Mouse (Mus musculus) forebrain, postnatal 0 days (tissue): ENCODE data around the gene Myom1. TPM values are rescaled to one million over a fixed set of nuclear protein-coding genes. Genes with fewer than 3 reads are reported as not detected.

ENCODE experiments used
- ATAC-seq: fragments of 200-750 bp; cut with Nextera tagmentation; 2 replicates; pipeline ENCODE4 v1.8.0; 2017; ENCODE audit warnings: mild to moderate bottlenecking, moderate library complexity
- DNase-seq: peaks from one replicate; pipeline ENCODE4 v3.0.0-alpha.2; 2015
- H3K27ac ChIP-seq: fragments of 300-500 bp; sonication (generic); 2 replicates; pipeline ENCODE4 v1.5.1; 2014; ENCODE audit warnings: low read depth, mild to moderate bottlenecking, antibody characterized with exemption, low read length, moderate library complexity, mixed read lengths
- H3K27me3 ChIP-seq: fragments of 300-500 bp; sonication (generic); 2 replicates; pipeline ENCODE4 v1.6.1; 2014; ENCODE audit warnings: mild to moderate bottlenecking, low read length, mixed read lengths; ENCODE audit not compliant: insufficient read depth
- H3K36me3 ChIP-seq: fragments of 300-500 bp; sonication (generic); 2 replicates; pipeline ENCODE4 v1.6.1; 2014; ENCODE audit warnings: mild to moderate bottlenecking, moderate library complexity; ENCODE audit not compliant: insufficient read depth
- H3K4me1 ChIP-seq: fragments of 300-500 bp; sonication (generic); 2 replicates; pipeline ENCODE4 v1.6.1; 2014; ENCODE audit warnings: antibody characterized with exemption; ENCODE audit not compliant: insufficient read depth
- H3K4me2 ChIP-seq: fragments of 300-500 bp; sonication (generic); 2 replicates; pipeline ENCODE4 v1.6.1; 2014; ENCODE audit warnings: low read depth, mild to moderate bottlenecking, moderate library complexity
- H3K4me3 ChIP-seq: fragments of 300-500 bp; sonication (generic); 2 replicates; pipeline ENCODE4 v1.5.1; 2014; ENCODE audit warnings: low read depth, low read length, mixed read lengths
- H3K9ac ChIP-seq: fragments of 300-500 bp; sonication (generic); 2 replicates; pipeline ENCODE4 v1.6.1; 2014; ENCODE audit warnings: mild to moderate bottlenecking
- H3K9me3 ChIP-seq: fragments of 300-500 bp; sonication (generic); 2 replicates; pipeline ENCODE4 v1.6.1; 2016; ENCODE audit warnings: low read length
- CTCF ChIP-seq: sonication (generic); IDR thresholded peaks from 2 replicates; pipeline ENCODE4 v1.5.1; 2016; ENCODE audit warnings: antibody characterized with exemption, control low read depth, low read depth
- WGBS: fragments of 180-500 bp; shearing (Covaris S2); extraction: QIAGEN DNeasy Blood & Tissue Kit; methylation state at CpG from one replicate; pipeline ENCODE4 v1.1.7; 2014; 5-methylcytosine and 5-hydroxymethylcytosine counted together
- polyA plus RNA-seq: library from polyadenylated mRNA; unstranded; fragments of >200 nt; fragmentation: Nextera tagmentation; extraction: Ambion mirVana; gene quantifications from 2 replicates; pipeline ENCODE4 v1.2.1, GENCODE M21; 2015
- total RNA-seq: library from RNA; depleted of rRNA; stranded (reverse); fragments of >200 nt; gene quantifications from 2 replicates; pipeline ENCODE4 v1.2.3, GENCODE M21; 2014

Gene Myom1
- total and polyA plus RNA-seq, 2 experiments from 2014 or later: 1.2 to 2.0 TPM

DNA sequence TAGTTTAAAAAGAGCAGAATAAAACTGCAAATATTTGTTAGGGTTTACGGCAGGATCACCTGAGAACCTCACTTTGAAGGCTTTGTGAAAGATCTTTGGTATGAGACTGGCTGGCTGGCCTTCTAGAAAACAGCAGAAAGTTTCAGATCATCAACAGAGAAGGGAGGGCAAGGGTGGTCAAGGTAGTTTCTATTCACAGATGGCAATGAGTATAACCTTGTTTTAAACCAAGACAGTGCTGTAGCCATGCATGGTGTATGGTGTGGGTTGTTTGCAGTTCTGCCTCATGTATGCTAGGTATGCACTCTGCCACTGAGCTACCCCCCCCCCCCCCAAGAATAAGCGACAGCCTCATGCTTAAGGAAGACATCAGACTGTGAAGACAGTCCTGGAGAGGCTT is 2.2 kb upstream of the Myom1 start:
- no peak for TF ChIP-seq CTCF
- ATAC-seq: no peak
- Histone ChIP-seq H3K27me3 (no peaks in the 10 kb centered on the region), H3K4me3 (no peak overlapping the region), H3K36me3 (peaks cover 5% of the 10 kb centered on the region; the same call in 1 of the 2 replicates), H3K9me3 (no peaks in the 10 kb centered on the region), H3K9ac (no peak overlapping the region), H3K4me2 (no peak overlapping the region), H3K27ac (no peak overlapping the region), H3K4me1 (0 out of 2 replicates have a peak, but pooled peaks cover 4% of the 10 kb centered on the region)
- DNase-seq: no peak
- 77% methylated on average over 2 of the region's 2 CpGs for WGBS

DNA sequence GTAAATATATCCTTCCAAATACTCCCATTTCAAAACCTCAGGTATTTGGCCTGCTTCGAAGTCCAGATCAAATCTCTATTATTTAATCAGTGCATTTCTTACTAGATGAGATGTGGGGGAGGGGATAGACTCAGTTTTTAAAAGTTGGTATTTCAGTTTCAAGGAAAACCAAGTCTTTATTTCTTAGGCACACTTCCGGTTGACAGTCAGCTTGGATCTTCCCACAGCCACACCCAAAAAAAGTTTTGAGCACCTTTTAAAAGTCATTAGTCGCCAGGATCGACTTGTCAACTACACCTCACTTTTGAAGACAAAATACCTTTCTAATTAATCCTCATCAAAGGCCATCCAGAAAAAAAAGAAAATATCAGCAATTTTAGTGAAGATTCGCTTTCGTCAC is 1.4 kb upstream of the Myom1 start:
- H3K27ac ChIP-seq: no peak overlapping the region

GRCm38 (mm10) chr17:71001699-71002080 is 743 bp upstream of the Myom1 start:
- ATAC-seq (peak; percentile 52), DNase-seq (peak; percentile 62)
- Histone ChIP-seq H3K4me2 (peak overlapping the region; percentile 55), H3K4me3 (peak overlapping the region; percentile 90), H3K27me3 (no peaks in the 10 kb centered on the region), H3K9ac (peak overlapping the region; percentile 77), H3K36me3 (no peaks in the 10 kb centered on the region), H3K4me1 (0 out of 2 replicates have a peak, but pooled peaks cover 4% of the 10 kb centered on the region), H3K27ac (peak overlapping the region; percentile 95), H3K9me3 (no peaks in the 10 kb centered on the region)
- WGBS: 2% methylated on average over 33 of the region's 43 CpGs
- TF ChIP-seq CTCF: no peak

More for the DNA sequence above, 1.4 kb upstream of the Myom1 start:
- Histone ChIP-seq H3K36me3 (no peaks in the 10 kb centered on the region), H3K4me2 (peak overlapping the region; percentile 55), H3K4me1 (0 out of 2 replicates have a peak, but pooled peaks cover 4% of the 10 kb centered on the region), H3K27me3 (no peaks in the 10 kb centered on the region), H3K9me3 (no peaks in the 10 kb centered on the region), H3K9ac (peak overlapping the region; percentile 77; the same call in 1 of the 2 replicates), H3K4me3 (peak overlapping the region; percentile 90)
- ATAC-seq: no peak
- WGBS: 14% methylated on average over 6 of the region's 6 CpGs
- no peak for TF ChIP-seq CTCF
- DNase-seq: no peak

DNA sequence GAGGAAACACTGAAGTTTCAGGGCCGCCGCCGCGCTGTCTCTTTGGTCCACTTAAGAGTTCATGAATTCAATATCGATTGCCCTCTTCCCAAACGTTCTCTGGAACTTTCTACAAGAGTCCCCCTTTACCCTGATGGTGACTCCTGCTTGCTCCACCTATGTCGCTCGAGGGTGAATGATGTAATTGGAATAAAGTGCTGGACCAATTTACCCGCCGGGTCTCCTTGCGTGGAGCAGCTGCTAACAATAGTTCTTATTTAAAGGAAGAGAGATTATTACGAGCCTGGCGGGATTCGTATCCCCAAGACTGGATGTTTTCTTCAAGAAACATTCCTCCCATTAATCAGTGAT is 286 bp downstream of the Myom1 start, which contains the start of gene Myl12a:
Myl12a (minus strand) TSS at position 135 of the 351 bp plus-strand sequence.
- 2% methylated on average over 14 of the region's 14 CpGs for WGBS
- TF ChIP-seq CTCF: no peak
- Histone ChIP-seq H3K4me3 (peak within 1 kb of the TSS; percentile 90), H3K9me3 (no peaks in the 10 kb centered on the region), H3K27me3 (no peaks in the 10 kb centered on the region), H3K9ac (peak within 1 kb of the TSS; percentile 77), H3K4me1 (0 out of 2 replicates have a peak, but pooled peaks cover 4% of the 10 kb centered on the region), H3K4me2 (peak within 1 kb of the TSS; percentile 55), H3K36me3 (no peaks in the 10 kb centered on the region), H3K27ac (peak within 1 kb of the TSS; percentile 95)
- ATAC-seq (peak; percentile 4), DNase-seq (no peak)

GRCm38 (mm10) chr17:71003112-71003511 is 679 bp downstream of the Myom1 start:
- Histone ChIP-seq H3K36me3 (no peaks in the 10 kb centered on the region), H3K4me2 (peak overlapping the region; percentile 55), H3K9me3 (no peaks in the 10 kb centered on the region), H3K4me1 (0 out of 2 replicates have a peak, but pooled peaks cover 4% of the 10 kb centered on the region), H3K9ac (peak overlapping the region; percentile 77; the same call in 1 of the 2 replicates), H3K27me3 (no peaks in the 10 kb centered on the region), H3K4me3 (peak overlapping the region; percentile 90; the same call in 1 of the 2 replicates), H3K27ac (peak overlapping the region; percentile 95; the same call in 1 of the 2 replicates)
- ATAC-seq (no peak), DNase-seq (no peak)
- 58% methylated on average over 4 of the region's 4 CpGs for WGBS
- TF ChIP-seq CTCF: no peak

GRCm38 (mm10) chr17:71003721-71004120 is 1.3 kb downstream of the Myom1 start:
- Histone ChIP-seq H3K4me3 (no peak overlapping the region), H3K4me2 (no peak overlapping the region), H3K4me1 (0 out of 2 replicates have a peak, but pooled peaks cover 4% of the 10 kb centered on the region), H3K36me3 (no peaks in the 10 kb centered on the region), H3K9me3 (no peaks in the 10 kb centered on the region), H3K9ac (no peak overlapping the region), H3K27me3 (no peaks in the 10 kb centered on the region), H3K27ac (no peak overlapping the region)
- WGBS: 97% methylated on average over 2 of the region's 2 CpGs
- no peak for DNase-seq
- ATAC-seq: no peak
- no peak for TF ChIP-seq CTCF

DNA sequence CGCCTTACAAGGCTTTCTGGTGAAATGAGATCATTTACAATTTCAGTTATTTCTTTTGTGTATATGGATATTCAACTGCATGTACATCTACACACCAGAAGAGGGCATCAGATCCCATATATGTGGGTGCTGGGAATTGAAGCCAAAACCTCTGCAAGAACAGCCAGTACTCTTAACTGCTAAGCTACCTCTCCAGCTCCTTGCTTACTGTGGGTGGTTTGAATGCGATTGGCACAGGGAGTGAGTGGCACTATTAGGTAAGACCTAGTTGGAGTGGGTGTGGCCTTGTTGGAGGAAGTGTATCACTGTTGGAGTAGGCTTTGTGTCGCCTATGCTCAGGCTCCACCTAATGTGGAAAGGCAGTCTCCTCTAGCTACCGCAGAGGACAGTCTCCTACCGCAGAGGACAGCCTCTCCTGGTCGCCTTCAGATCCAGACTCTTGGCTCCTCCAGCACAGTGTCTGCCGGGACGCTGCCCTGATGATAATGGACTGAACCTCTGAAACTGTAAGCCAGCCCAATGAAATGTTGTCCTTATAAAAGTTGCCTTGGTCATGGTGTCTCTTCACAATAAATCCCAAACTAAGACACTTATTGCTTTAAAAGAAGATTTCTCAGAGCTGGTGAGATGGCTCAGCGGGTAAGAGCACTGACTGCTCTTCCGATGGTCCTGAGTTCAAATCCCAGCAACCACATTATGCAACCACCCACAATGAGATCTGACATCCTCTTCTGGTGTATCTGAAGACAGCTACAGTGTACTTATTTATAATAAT is 1.9 kb downstream of the Myom1 start:
- Histone ChIP-seq H3K27ac (no peak overlapping the region), H3K4me1 (0 out of 2 replicates have a peak, but pooled peaks cover 4% of the 10 kb centered on the region), H3K4me2 (no peak overlapping the region), H3K36me3 (no peaks in the 10 kb centered on the region), H3K9me3 (no peaks in the 10 kb centered on the region), H3K27me3 (no peaks in the 10 kb centered on the region), H3K9ac (no peak overlapping the region), H3K4me3 (no peak overlapping the region)
- TF ChIP-seq CTCF: peak; percentile 32
- ATAC-seq: no peak
- DNase-seq: no peak
- 91% methylated on average over 10 of the region's 10 CpGs for WGBS
